Comparison of ENCODE assay signal across 24 mouse cellular contexts in genomic region chrX:48001151-48001550, GRCm38 (mm10). TPM values are rescaled to one million over a fixed set of nuclear protein-coding genes. Genes with fewer than 3 reads are reported as not detected.
DNase-seq lines count a peak whose midpoint lies in the region; ATAC-seq and TF ChIP-seq lines count a peak whose summit lies in the region.
"Had no signal": no experiment of that assay in that cellular context is flagged by ENCODE, and none has a peak within 500 bp of the region (broad histone marks: within the 10 kb centered on the region; RNA-seq: fewer than 3 reads in every experiment).

No protein-coding gene starts in this region.

- no peak for DNase-seq in heart, adult 2 months
- peak; percentile 7 for DNase-seq in kidney, postnatal 14 days
- DNase-seq in kidney, adult 11 months: no peak
- DNase-seq: adrenal gland, adult 2 months; adrenal gland, postnatal 14 days; cerebellum, adult 11-12 months; cerebellum, adult 8-10 months; cerebellum, postnatal 10 days; cerebellum, postnatal 36 days; embryo, embryonic 11 days; gastrocnemius, postnatal 14 days had no signal

- H3K27me3 ChIP-seq in heart, adult 2 months (ENCODE audit: control insufficient read depth, insufficient read depth, low read length): no peaks in the 10 kb centered on the region
- no peaks in the 10 kb centered on the region for H3K27me3 ChIP-seq in heart, embryonic 12.5 days (replicated peaks)
- H3K27me3 ChIP-seq: embryonic facial prominence, embryonic 13.5 days; forebrain, embryonic 12.5 days; forebrain, embryonic 15.5 days; heart, embryonic 13.5 days; hindbrain, embryonic 12.5 days; hindbrain, embryonic 15.5 days had no signal

- no peak for TF ChIP-seq CTCF in heart, adult 2 months (IDR thresholded peaks at IDR 0.05)

- no peaks in the 10 kb centered on the region for H3K79me2 ChIP-seq in heart, adult 2 months (replicated peaks; ENCODE audit: control insufficient read depth, insufficient read depth, low read length)

- no peak for TF ChIP-seq EP300 in heart, adult 2 months (IDR thresholded peaks at IDR 0.05; ENCODE audit: insufficient read depth, low read depth, low read length)

- no peak overlapping the region for H3K4me2 ChIP-seq in heart, embryonic 12.5 days
- H3K4me2 ChIP-seq: embryonic facial prominence, embryonic 13.5 days; forebrain, embryonic 12.5 days; forebrain, embryonic 15.5 days; heart, embryonic 13.5 days; hindbrain, embryonic 12.5 days; hindbrain, embryonic 15.5 days had no signal

- 58% methylated on average over 7 of the region's 7 CpGs for WGBS in heart, adult 2 months
- WGBS in heart, embryonic 12.5 days: 66% methylated on average over 7 of the region's 7 CpGs

- no peak for ATAC-seq in heart, embryonic 12.5 days (ENCODE audit: insufficient number of reproducible peaks, low FRiP score)
- ATAC-seq in megakaryocyte progenitor cell, adult 5-6 weeks (replicated peaks; ENCODE audit: poor library complexity): no peak
- ATAC-seq: CD4-positive, CD25-positive, alpha-beta regulatory T cell, adult 4 months; forebrain, embryonic 15.5 days had no signal

- H3K9me3 ChIP-seq in heart, embryonic 12.5 days (replicated peaks): 0 out of 2 replicates have a peak, but pooled peaks cover 3% of the 10 kb centered on the region
- H3K9me3 ChIP-seq: embryonic facial prominence, embryonic 10.5 days; embryonic facial prominence, embryonic 13.5 days; forebrain, embryonic 12.5 days; forebrain, embryonic 15.5 days; heart, embryonic 13.5 days; hindbrain, embryonic 12.5 days; hindbrain, embryonic 15.5 days had no signal

- no peak overlapping the region for H3K4me3 ChIP-seq in heart, adult 2 months
- no peak overlapping the region for H3K4me3 ChIP-seq in heart, embryonic 12.5 days
- no peak overlapping the region for H3K4me3 ChIP-seq in brown adipose tissue, adult 24 weeks (ENCODE audit: insufficient read depth, low read depth, low read length)
- H3K4me3 ChIP-seq: embryonic facial prominence, embryonic 10.5 days; embryonic facial prominence, embryonic 13.5 days; erythroblast, embryonic 14.5 days; forebrain, embryonic 12.5 days; forebrain, embryonic 15.5 days; heart, embryonic 13.5 days; hindbrain, embryonic 12.5 days; hindbrain, embryonic 15.5 days had no signal

- H3K4me1 ChIP-seq in heart, adult 2 months (ENCODE audit: control insufficient read depth, insufficient read depth, low read length): no peaks in the 10 kb centered on the region; the same call in 1 of the 2 replicates
- no peaks in the 10 kb centered on the region for H3K4me1 ChIP-seq in heart, embryonic 12.5 days (replicated peaks)
- peaks cover 7% of the 10 kb centered on the region; the same call in 1 of the 2 replicates for H3K4me1 ChIP-seq in brown adipose tissue, adult 24 weeks (ENCODE audit: control insufficient read depth, insufficient read depth, insufficient read length, low read length)
- H3K4me1 ChIP-seq: embryonic facial prominence, embryonic 13.5 days; forebrain, embryonic 12.5 days; forebrain, embryonic 15.5 days; heart, embryonic 13.5 days; hindbrain, embryonic 12.5 days; hindbrain, embryonic 15.5 days had no signal

- no peak for TF ChIP-seq POLR2A in heart, adult 2 months (IDR thresholded peaks at IDR 0.05; ENCODE audit: insufficient read depth, low read depth, low read length)

- H3K9ac ChIP-seq in heart, adult 2 months (ENCODE audit: low read depth, low read length): no peak overlapping the region
- H3K9ac ChIP-seq in heart, embryonic 12.5 days: no peak overlapping the region
- H3K9ac ChIP-seq: embryonic facial prominence, embryonic 13.5 days; forebrain, embryonic 12.5 days; forebrain, embryonic 15.5 days; heart, embryonic 13.5 days; hindbrain, embryonic 12.5 days; hindbrain, embryonic 15.5 days had no signal

- H3K27ac ChIP-seq in heart, adult 2 months: peak overlapping the region; percentile 49
- no peak overlapping the region for H3K27ac ChIP-seq in heart, embryonic 12.5 days (ENCODE audit: poor library complexity, severe bottlenecking)
- peak overlapping the region; percentile 81 for H3K27ac ChIP-seq in brown adipose tissue, adult 24 weeks (replicated peaks; ENCODE audit: low read depth, low read length)
- H3K27ac ChIP-seq: embryonic facial prominence, embryonic 10.5 days; embryonic facial prominence, embryonic 13.5 days; forebrain, embryonic 12.5 days; forebrain, embryonic 15.5 days; heart, embryonic 13.5 days; hindbrain, embryonic 12.5 days; hindbrain, embryonic 15.5 days had no signal

- intact Hi-C loops in heart, adult 2 months (cut with DNase I): no loop called here

- no peaks in the 10 kb centered on the region for H3K36me3 ChIP-seq in heart, adult 2 months (ENCODE audit: control insufficient read depth, insufficient read depth, low read length)
- H3K36me3 ChIP-seq in heart, embryonic 12.5 days: no peaks in the 10 kb centered on the region
- H3K36me3 ChIP-seq: embryonic facial prominence, embryonic 10.5 days; embryonic facial prominence, embryonic 13.5 days; forebrain, embryonic 12.5 days; forebrain, embryonic 15.5 days; heart, embryonic 13.5 days; hindbrain, embryonic 12.5 days; hindbrain, embryonic 15.5 days had no signal

RNA-seq across cellular contexts. Expression of gene Apln, which starts 33.5 kb away (rescaled TPM):
- 1 to 10 TPM; 6.6 to 8.2 TPM for total RNA-seq in heart, adult 2 months (2021)
- 7.8 and 7.9 TPM in 2 replicates for polyA plus RNA-seq in heart, adult 2 months (2012; rRNA removed)
- polyA plus RNA-seq in heart, embryonic 12.5 days (2016; fragmentation: Nextera tagmentation; extraction: Ambion mirVana): 2.1 and 2.3 TPM in 2 replicates
- polyA plus RNA-seq in brown adipose tissue, adult 24 weeks (2012; ENCODE audit: insufficient read depth, insufficient read length, missing spikeins): 2.0 and 2.2 TPM in 2 replicates
- 0.76 and 0.99 TPM in 2 replicates for total RNA-seq in megakaryocyte progenitor cell, adult 5-6 weeks (2015)
- 0.75 and 1.7 TPM in 2 replicates for total RNA-seq in megakaryocyte progenitor cell, adult 5-6 weeks (2017)
- total RNA-seq: MEL had no signal
- polyA plus RNA-seq: erythroblast, embryonic 14.5 days had no signal
